8 mouse cellular contexts compared by ENCODE assay signal in the genomic region with DNA sequence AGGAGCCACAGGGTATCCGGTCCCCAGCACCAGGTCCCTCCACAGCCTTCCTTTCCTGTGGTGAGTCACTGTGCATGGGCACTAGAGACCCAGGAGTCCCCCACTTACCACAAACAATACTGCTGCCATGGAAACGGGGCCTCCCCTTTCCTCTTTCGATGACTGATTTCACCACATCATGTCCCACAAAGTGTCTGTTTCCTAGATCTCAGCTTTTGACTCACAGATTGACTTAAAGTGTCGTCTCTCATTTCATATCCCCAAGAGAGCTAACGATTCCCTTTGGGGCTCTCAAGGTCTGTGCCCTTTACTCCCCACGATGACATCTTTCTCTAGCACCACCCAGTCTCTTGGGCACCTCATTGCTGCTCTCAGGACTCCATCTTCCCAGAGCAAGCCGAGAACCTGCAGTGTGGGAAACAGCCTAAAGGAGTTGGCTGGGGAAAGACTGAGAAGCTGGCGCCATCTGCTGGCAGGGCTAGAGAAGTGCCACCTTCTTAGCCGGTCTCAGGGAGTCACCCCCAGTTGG. TPM values are rescaled to one million over a fixed set of nuclear protein-coding genes. Genes with fewer than 3 reads are reported as not detected.
A peak's percentile ranks its signal among the peaks of the same experiment; 100 is the strongest.
DNase-seq lines count a peak whose midpoint lies in the region; ATAC-seq and TF ChIP-seq lines count a peak whose summit lies in the region.

No protein-coding gene starts in this region.

- no peak overlapping the region for H3K4me3 ChIP-seq in kidney, embryonic 16.5 days (ENCODE audit: low read length)
- no peak overlapping the region for H3K4me3 ChIP-seq in hindbrain, embryonic 16.5 days (ENCODE audit: low read length)
- no peak overlapping the region for H3K4me3 ChIP-seq in limb, embryonic 14.5 days (replicated peaks; ENCODE audit: low read length)
- H3K4me3 ChIP-seq in midbrain, embryonic 15.5 days: no peak overlapping the region
- H3K4me3 ChIP-seq in stomach, embryonic 16.5 days (replicated peaks; ENCODE audit: low read length): no peak overlapping the region

- 30% methylated on average over 9 of the region's 9 CpGs for WGBS in kidney, embryonic 16.5 days
- WGBS in hindbrain, embryonic 16.5 days: 34% methylated on average over 9 of the region's 9 CpGs
- 34% methylated on average over 9 of the region's 9 CpGs for WGBS in limb, embryonic 14.5 days
- 35% methylated on average over 9 of the region's 9 CpGs for WGBS in midbrain, embryonic 15.5 days
- WGBS in stomach, embryonic 16.5 days: 31% methylated on average over 9 of the region's 9 CpGs

- no peaks in the 10 kb centered on the region for H3K9me3 ChIP-seq in kidney, embryonic 16.5 days (ENCODE audit: low read length)
- H3K9me3 ChIP-seq in hindbrain, embryonic 16.5 days (ENCODE audit: control insufficient read depth, low read length): no peaks in the 10 kb centered on the region
- H3K9me3 ChIP-seq in limb, embryonic 14.5 days (ENCODE audit: control insufficient read depth, low read length): no peaks in the 10 kb centered on the region
- no peaks in the 10 kb centered on the region for H3K9me3 ChIP-seq in midbrain, embryonic 15.5 days
- no peaks in the 10 kb centered on the region for H3K9me3 ChIP-seq in stomach, embryonic 16.5 days (replicated peaks; ENCODE audit: control insufficient read depth, low read length)

- no peak overlapping the region for H3K27ac ChIP-seq in kidney, embryonic 16.5 days (ENCODE audit: low read length)
- no peak overlapping the region for H3K27ac ChIP-seq in hindbrain, embryonic 16.5 days (ENCODE audit: low read depth, low read length)
- H3K27ac ChIP-seq in limb, embryonic 14.5 days (replicated peaks; ENCODE audit: low read depth, low read length): 0 out of 2 replicates have a peak overlapping the region, but pooled peaks have one; percentile 39
- no peak overlapping the region for H3K27ac ChIP-seq in midbrain, embryonic 15.5 days
- no peak overlapping the region for H3K27ac ChIP-seq in stomach, embryonic 16.5 days (ENCODE audit: low read length)

- no peak overlapping the region for H3K9ac ChIP-seq in kidney, embryonic 16.5 days (replicated peaks; ENCODE audit: low read length)
- no peak overlapping the region for H3K9ac ChIP-seq in hindbrain, embryonic 16.5 days (ENCODE audit: low read depth, low read length)
- no peak overlapping the region for H3K9ac ChIP-seq in limb, embryonic 14.5 days (ENCODE audit: low read depth, low read length, severe bottlenecking)
- no peak overlapping the region for H3K9ac ChIP-seq in midbrain, embryonic 15.5 days
- peak overlapping the region; percentile 26; the same call in 1 of the 2 replicates for H3K9ac ChIP-seq in stomach, embryonic 16.5 days (ENCODE audit: low read length)

- no peak; the same call in 1 of the 2 replicates for ATAC-seq in kidney, embryonic 16.5 days (ENCODE audit: low FRiP score, low TSS enrichment)
- peak; percentile 77 for ATAC-seq in erythroid progenitor cell, adult 5-6 weeks (replicated peaks; ENCODE audit: low FRiP score, poor library complexity, severe bottlenecking)
- 0 out of 2 replicates have a peak, but pooled peaks have one; percentile 13 for ATAC-seq in hindbrain, embryonic 16.5 days
- peak; percentile 53; the same call in 1 of the 2 replicates for ATAC-seq in limb, embryonic 14.5 days (ENCODE audit: low FRiP score, low read depth)
- peak; percentile 31; the same call in 1 of the 2 replicates for ATAC-seq in midbrain, embryonic 15.5 days (replicated peaks)
- ATAC-seq in stomach, embryonic 16.5 days (ENCODE audit: insufficient read depth, low FRiP score): no peak

- H3K4me2 ChIP-seq in kidney, embryonic 16.5 days (replicated peaks; ENCODE audit: low read depth, low read length): no peak overlapping the region
- no peak overlapping the region for H3K4me2 ChIP-seq in hindbrain, embryonic 16.5 days (ENCODE audit: low read length)
- H3K4me2 ChIP-seq in limb, embryonic 14.5 days (replicated peaks; ENCODE audit: low read depth, low read length, severe bottlenecking): no peak overlapping the region
- H3K4me2 ChIP-seq in midbrain, embryonic 15.5 days: no peak overlapping the region
- H3K4me2 ChIP-seq in stomach, embryonic 16.5 days (ENCODE audit: low read depth, low read length): no peak overlapping the region

- no peaks in the 10 kb centered on the region for H3K27me3 ChIP-seq in kidney, embryonic 16.5 days (ENCODE audit: insufficient read depth, low read length)
- no peaks in the 10 kb centered on the region for H3K27me3 ChIP-seq in hindbrain, embryonic 16.5 days (replicated peaks; ENCODE audit: control insufficient read depth, insufficient read depth, low read length)
- H3K27me3 ChIP-seq in limb, embryonic 14.5 days (ENCODE audit: control insufficient read depth, insufficient read depth, low read length): no peaks in the 10 kb centered on the region
- no peaks in the 10 kb centered on the region for H3K27me3 ChIP-seq in midbrain, embryonic 15.5 days (replicated peaks)
- no peaks in the 10 kb centered on the region for H3K27me3 ChIP-seq in stomach, embryonic 16.5 days (ENCODE audit: control insufficient read depth, insufficient read depth, low read length)

- DNase-seq in kidney, adult 18-20 months: peak; percentile 72
- DNase-seq in adrenal gland, postnatal 14 days: peak; percentile 89
- peak; percentile 83 for DNase-seq in limb, embryonic 14.5 days (ENCODE audit: low spot score)

- no peak for TF ChIP-seq POLR2A in limb, embryonic 14.5 days (IDR thresholded peaks at IDR 0.05; ENCODE audit: borderline replicate concordance, extremely low read depth, insufficient read depth, insufficient read length)

- H3K36me3 ChIP-seq in kidney, embryonic 16.5 days (ENCODE audit: insufficient read depth, low read length): peaks cover 9% of the 10 kb centered on the region; the same call in 1 of the 2 replicates
- H3K36me3 ChIP-seq in hindbrain, embryonic 16.5 days (ENCODE audit: control insufficient read depth, insufficient read depth, low read length): no peaks in the 10 kb centered on the region
- H3K36me3 ChIP-seq in limb, embryonic 14.5 days (ENCODE audit: control insufficient read depth, insufficient read depth, low read length): peaks cover 22% of the 10 kb centered on the region
- no peaks in the 10 kb centered on the region; the same call in 1 of the 2 replicates for H3K36me3 ChIP-seq in midbrain, embryonic 15.5 days (replicated peaks)
- H3K36me3 ChIP-seq in stomach, embryonic 16.5 days (ENCODE audit: control insufficient read depth, insufficient read depth, low read length): peaks cover 6% of the 10 kb centered on the region; the same call in 1 of the 2 replicates

- peaks cover 6% of the 10 kb centered on the region; the same call in 1 of the 2 replicates for H3K4me1 ChIP-seq in kidney, embryonic 16.5 days (ENCODE audit: insufficient read depth, low read length)
- peaks cover 7% of the 10 kb centered on the region for H3K4me1 ChIP-seq in hindbrain, embryonic 16.5 days (ENCODE audit: control insufficient read depth, insufficient read depth, low read depth, low read length)
- no peaks in the 10 kb centered on the region for H3K4me1 ChIP-seq in limb, embryonic 14.5 days (ENCODE audit: control insufficient read depth, insufficient read depth, low read length)
- peaks cover 15% of the 10 kb centered on the region for H3K4me1 ChIP-seq in midbrain, embryonic 15.5 days
- H3K4me1 ChIP-seq in stomach, embryonic 16.5 days (ENCODE audit: control insufficient read depth, insufficient read depth, low read length): peaks cover 10% of the 10 kb centered on the region; the same call in 1 of the 2 replicates

RNA-seq across cellular contexts. Expression of gene Mex3a, which starts 10.3 kb away (rescaled TPM):
- 18.6 and 20.7 TPM in 2 replicates for polyA plus RNA-seq in kidney, embryonic 16.5 days (2015; fragmentation: Nextera tagmentation; extraction: Ambion mirVana)
- total RNA-seq in adrenal gland, postnatal 14 days (2021): 4.2 and 4.4 TPM in 2 replicates
- 0.42 TPM in 1 of 2 replicates, not detected in the other for total RNA-seq in erythroid progenitor cell, adult 5-6 weeks (2015; ENCODE audit: low replicate concordance)
- 0.08 and 0.26 TPM in 2 replicates for total RNA-seq in erythroid progenitor cell, adult 5-6 weeks (2017; ENCODE audit: low replicate concordance)
- 20.4 and 22.1 TPM in 2 replicates for polyA plus RNA-seq in hindbrain, embryonic 16.5 days (2015; fragmentation: Nextera tagmentation; extraction: Ambion mirVana)
- polyA plus RNA-seq in limb, embryonic 14.5 days (2012; rRNA removed): 49.3 and 60.8 TPM in 2 replicates
- polyA plus RNA-seq in limb, embryonic 14.5 days (2014; fragmentation: Nextera tagmentation; extraction: Ambion mirVana): 26.7 and 33.1 TPM in 2 replicates
- polyA plus RNA-seq in midbrain, embryonic 15.5 days (2015; fragmentation: Nextera tagmentation; extraction: Ambion mirVana): 37.0 and 37.7 TPM in 2 replicates
- polyA plus RNA-seq in stomach, embryonic 16.5 days (2015; fragmentation: Nextera tagmentation; extraction: Ambion mirVana): 9.9 and 11.4 TPM in 2 replicates

RNA-seq across cellular contexts. Expression of gene Lmna, which starts 12.1 kb away (rescaled TPM):
- 89.9 and 100 TPM in 2 replicates for polyA plus RNA-seq in kidney, embryonic 16.5 days (2015; fragmentation: Nextera tagmentation; extraction: Ambion mirVana)
- 97.6 and 99.3 TPM in 2 replicates for total RNA-seq in adrenal gland, postnatal 14 days (2021)
- total RNA-seq in erythroid progenitor cell, adult 5-6 weeks (2015; ENCODE audit: low replicate concordance): 31.7 and 48.2 TPM in 2 replicates
- total RNA-seq in erythroid progenitor cell, adult 5-6 weeks (2017; ENCODE audit: low replicate concordance): 182 and 260 TPM in 2 replicates
- polyA plus RNA-seq in hindbrain, embryonic 16.5 days (2015; fragmentation: Nextera tagmentation; extraction: Ambion mirVana): 62.3 and 70.4 TPM in 2 replicates
- 238 and 364 TPM in 2 replicates for polyA plus RNA-seq in limb, embryonic 14.5 days (2012; rRNA removed)
- 378 and 402 TPM in 2 replicates for polyA plus RNA-seq in limb, embryonic 14.5 days (2014; fragmentation: Nextera tagmentation; extraction: Ambion mirVana)
- 51.1 and 51.6 TPM in 2 replicates for polyA plus RNA-seq in midbrain, embryonic 15.5 days (2015; fragmentation: Nextera tagmentation; extraction: Ambion mirVana)
- polyA plus RNA-seq in stomach, embryonic 16.5 days (2015; fragmentation: Nextera tagmentation; extraction: Ambion mirVana): 266 and 298 TPM in 2 replicates

RNA-seq across cellular contexts. Expression of gene Rab25, which starts 26.2 kb away (rescaled TPM):
- 17.3 and 23.9 TPM in 2 replicates for polyA plus RNA-seq in kidney, embryonic 16.5 days (2015; fragmentation: Nextera tagmentation; extraction: Ambion mirVana)
- not detected in 2 replicates for total RNA-seq in adrenal gland, postnatal 14 days (2021)
- not detected in 2 replicates for total RNA-seq in erythroid progenitor cell, adult 5-6 weeks (2015; ENCODE audit: low replicate concordance)
- total RNA-seq in erythroid progenitor cell, adult 5-6 weeks (2017; ENCODE audit: low replicate concordance): not detected in 2 replicates
- 0.15 TPM in 1 of 2 replicates, not detected in the other for polyA plus RNA-seq in hindbrain, embryonic 16.5 days (2015; fragmentation: Nextera tagmentation; extraction: Ambion mirVana)
- 27.0 and 35.0 TPM in 2 replicates for polyA plus RNA-seq in limb, embryonic 14.5 days (2012; rRNA removed)
- 52.7 and 70.4 TPM in 2 replicates for polyA plus RNA-seq in limb, embryonic 14.5 days (2014; fragmentation: Nextera tagmentation; extraction: Ambion mirVana)
- polyA plus RNA-seq in midbrain, embryonic 15.5 days (2015; fragmentation: Nextera tagmentation; extraction: Ambion mirVana): 0.41 and 1.3 TPM in 2 replicates
- polyA plus RNA-seq in stomach, embryonic 16.5 days (2015; fragmentation: Nextera tagmentation; extraction: Ambion mirVana): 144 and 197 TPM in 2 replicates

RNA-seq across cellular contexts. Expression of gene Lamtor2, which starts 31.0 kb away (rescaled TPM):
- 189 and 207 TPM in 2 replicates for polyA plus RNA-seq in kidney, embryonic 16.5 days (2015; fragmentation: Nextera tagmentation; extraction: Ambion mirVana)
- total RNA-seq in adrenal gland, postnatal 14 days (2021): 133 and 138 TPM in 2 replicates
- 9.0 and 12.6 TPM in 2 replicates for total RNA-seq in erythroid progenitor cell, adult 5-6 weeks (2015; ENCODE audit: low replicate concordance)
- 7.7 and 23.3 TPM in 2 replicates for total RNA-seq in erythroid progenitor cell, adult 5-6 weeks (2017; ENCODE audit: low replicate concordance)
- 184 and 218 TPM in 2 replicates for polyA plus RNA-seq in hindbrain, embryonic 16.5 days (2015; fragmentation: Nextera tagmentation; extraction: Ambion mirVana)
- 92.5 and 117 TPM in 2 replicates for polyA plus RNA-seq in limb, embryonic 14.5 days (2012; rRNA removed)
- 100 and 103 TPM in 2 replicates for polyA plus RNA-seq in limb, embryonic 14.5 days (2014; fragmentation: Nextera tagmentation; extraction: Ambion mirVana)
- 206 and 232 TPM in 2 replicates for polyA plus RNA-seq in midbrain, embryonic 15.5 days (2015; fragmentation: Nextera tagmentation; extraction: Ambion mirVana)
- polyA plus RNA-seq in stomach, embryonic 16.5 days (2015; fragmentation: Nextera tagmentation; extraction: Ambion mirVana): 188 and 190 TPM in 2 replicates

RNA-seq across cellular contexts. Expression of gene Ubqln4, which starts 31.7 kb away (rescaled TPM):
- 52.7 and 57.8 TPM in 2 replicates for polyA plus RNA-seq in kidney, embryonic 16.5 days (2015; fragmentation: Nextera tagmentation; extraction: Ambion mirVana)
- 70.3 and 75.3 TPM in 2 replicates for total RNA-seq in adrenal gland, postnatal 14 days (2021)
- 8.6 and 10.1 TPM in 2 replicates for total RNA-seq in erythroid progenitor cell, adult 5-6 weeks (2015; ENCODE audit: low replicate concordance)
- total RNA-seq in erythroid progenitor cell, adult 5-6 weeks (2017; ENCODE audit: low replicate concordance): 6.3 and 7.6 TPM in 2 replicates
- 40.1 and 44.4 TPM in 2 replicates for polyA plus RNA-seq in hindbrain, embryonic 16.5 days (2015; fragmentation: Nextera tagmentation; extraction: Ambion mirVana)
- 90.4 and 112 TPM in 2 replicates for polyA plus RNA-seq in limb, embryonic 14.5 days (2012; rRNA removed)
- polyA plus RNA-seq in limb, embryonic 14.5 days (2014; fragmentation: Nextera tagmentation; extraction: Ambion mirVana): 52.5 and 57.8 TPM in 2 replicates
- polyA plus RNA-seq in midbrain, embryonic 15.5 days (2015; fragmentation: Nextera tagmentation; extraction: Ambion mirVana): 45.9 and 48.0 TPM in 2 replicates
- polyA plus RNA-seq in stomach, embryonic 16.5 days (2015; fragmentation: Nextera tagmentation; extraction: Ambion mirVana): 33.3 and 34.0 TPM in 2 replicates

Comparison
In these comparisons a context has a peak if more than half of its experiments do, and no peak if none do; other contexts are left out.
1. ATAC-seq: peak in erythroid progenitor cell, adult 5-6 weeks (single experiment), hindbrain, embryonic 16.5 days (single experiment), limb, embryonic 14.5 days (single experiment) and midbrain, embryonic 15.5 days (single experiment); none in kidney, embryonic 16.5 days (single experiment) and stomach, embryonic 16.5 days (single experiment).
2. Peak in every context shown above with its lines, with median percentiles within 50 percentile points of each other: DNase-seq.